Mouse (Mus musculus) lung, postnatal 14 days (tissue): ENCODE measurements around the gene Pacrg.

ENCODE experiments used
- DNase-seq: peaks from one replicate; pipeline ENCODE4 v3.0.0; 2021

The Pacrg gene

GRCm38 (mm10) chr17:10619881-10620280, 220.2 kb downstream of the Pacrg start:
- DNase-seq = no peak

GRCm38 (mm10) chr17:10617656-10618055, 222.5 kb downstream of the Pacrg start:
- DNase-seq = no peak

DNA sequence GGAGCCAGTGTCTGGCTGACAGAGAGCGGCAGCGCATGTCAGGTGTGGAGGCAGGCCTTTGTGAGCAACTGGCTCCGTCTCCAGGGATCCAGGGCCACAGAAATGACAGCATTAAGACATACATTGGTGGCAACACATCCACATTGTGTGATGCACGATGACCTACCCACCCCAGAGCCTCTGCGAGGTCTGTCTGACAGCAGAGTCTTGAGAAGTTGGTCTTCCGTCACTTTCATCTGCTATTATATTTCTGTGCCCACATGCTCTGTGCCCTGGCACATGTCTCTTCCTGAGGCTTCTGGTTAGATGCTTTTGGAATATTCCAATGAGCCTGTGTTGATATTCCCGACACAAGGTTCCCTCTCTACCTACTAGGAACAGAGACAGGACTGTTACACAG, 224.5 kb downstream of the Pacrg start:
- DNase-seq = no peak

DNA sequence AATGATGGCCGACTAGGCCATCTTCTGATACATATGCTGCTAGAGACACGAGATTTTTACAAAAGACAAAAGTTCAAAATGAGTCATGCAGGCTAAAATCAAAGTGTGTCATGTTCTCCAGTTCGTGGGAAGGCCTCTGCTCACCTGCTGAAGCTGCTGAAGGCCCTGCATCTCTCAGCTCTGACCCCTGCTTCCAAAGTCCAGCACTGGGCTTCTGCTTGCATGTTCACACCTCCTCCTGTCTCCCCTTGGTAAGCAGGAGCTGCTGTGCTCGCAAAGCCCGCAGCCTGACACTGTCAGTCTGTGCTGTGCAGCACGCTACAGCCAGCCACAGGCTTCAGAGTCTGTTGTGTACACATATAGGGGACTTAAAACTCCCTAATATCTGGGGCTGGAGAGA, 225.4 kb downstream of the Pacrg start:
- DNase-seq = no peak

- DNase-seq = no peak
These were observed 228.5 kb downstream of the Pacrg start for GRCm38 (mm10) chr17:10611626-10612025.

GRCm38 (mm10) chr17:10608146-10608545, 232.0 kb downstream of the Pacrg start:
- DNase-seq = no peak

GRCm38 (mm10) chr17:10606090-10606489, 234.0 kb downstream of the Pacrg start:
- DNase-seq = no peak

DNA sequence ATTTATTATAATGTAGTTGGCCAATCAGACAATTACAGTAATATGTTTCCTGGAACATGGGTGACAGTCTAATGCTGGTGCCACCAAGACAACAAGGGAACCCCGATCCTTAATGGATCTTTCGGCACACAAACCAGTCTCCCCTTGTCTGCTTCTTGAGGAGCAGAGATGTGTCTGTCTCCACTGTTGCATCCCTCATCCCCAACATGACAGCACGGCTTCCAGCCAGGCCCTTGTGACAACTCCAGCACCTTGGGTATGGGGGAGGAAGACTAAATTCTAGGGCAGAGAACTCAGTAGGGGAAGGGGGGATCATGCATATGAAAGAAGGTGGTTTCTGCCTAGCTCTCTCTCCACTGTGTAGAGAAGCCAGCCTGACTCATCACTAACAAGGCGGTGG, 242.4 kb downstream of the Pacrg start:
- no peak for DNase-seq

DNA sequence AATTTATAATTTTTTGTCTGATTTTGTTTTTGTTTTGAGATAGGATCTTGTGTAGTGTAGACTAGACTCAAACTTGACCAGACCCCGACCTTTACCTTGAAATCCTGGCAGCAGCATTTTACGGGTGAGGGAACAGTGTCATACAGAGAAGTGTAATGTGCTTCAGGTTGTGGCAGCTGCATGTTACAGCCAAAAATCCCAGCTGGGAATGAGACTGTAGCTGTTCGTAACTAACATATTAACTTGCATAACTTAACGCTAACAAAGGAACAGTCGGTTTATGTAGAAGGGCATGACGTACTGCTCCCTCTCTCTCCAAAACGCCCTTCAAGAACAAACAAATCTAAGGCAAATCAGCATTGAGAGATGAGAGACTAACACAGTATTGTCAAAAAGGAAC, 250.5 kb downstream of the Pacrg start:
- no peak for DNase-seq

GRCm38 (mm10) chr17:10588922-10589400, 251.2 kb downstream of the Pacrg start:
- no peak for DNase-seq

- no peak for DNase-seq
These were observed 256.8 kb downstream of the Pacrg start for GRCm38 (mm10) chr17:10583301-10583700.

DNA sequence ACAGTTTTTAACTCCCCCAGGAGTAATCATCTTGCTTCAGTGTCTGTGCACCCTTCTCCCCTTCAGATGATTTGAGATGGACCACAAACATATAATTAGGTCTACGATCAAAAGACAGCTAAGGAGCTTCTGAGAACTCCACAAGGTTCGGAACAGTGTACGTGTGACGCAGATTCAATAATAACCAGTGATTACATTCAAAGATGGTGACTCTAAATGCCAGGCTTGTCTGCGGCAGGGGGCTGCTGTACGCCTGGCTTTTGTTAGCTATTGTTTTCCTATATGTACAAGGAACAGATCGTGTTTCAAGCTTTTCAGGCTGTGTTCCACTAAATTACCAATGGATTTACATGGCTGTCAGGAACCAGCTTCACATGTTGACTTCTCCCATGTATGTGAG, 264.8 kb downstream of the Pacrg start:
- no peak for DNase-seq

DNA sequence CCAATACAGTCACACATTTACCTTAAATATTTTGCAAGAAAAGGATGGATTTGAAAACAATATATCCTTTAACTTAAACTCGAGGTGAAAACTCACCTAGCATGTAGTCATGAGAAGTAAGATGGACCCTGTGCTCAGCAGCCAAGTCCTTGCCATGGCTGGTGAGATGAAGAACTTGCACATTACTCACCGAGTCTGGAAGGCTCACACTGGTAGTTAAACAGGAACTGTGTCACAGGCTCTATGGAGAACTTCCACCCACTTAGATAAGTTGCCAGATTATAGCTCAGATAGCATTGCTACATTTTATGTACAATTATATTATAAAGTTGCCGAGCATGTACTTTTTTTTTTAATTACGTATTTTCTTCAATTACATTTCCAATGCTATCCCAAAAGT, 267.7 kb downstream of the Pacrg start:
- no peak for DNase-seq

DNA sequence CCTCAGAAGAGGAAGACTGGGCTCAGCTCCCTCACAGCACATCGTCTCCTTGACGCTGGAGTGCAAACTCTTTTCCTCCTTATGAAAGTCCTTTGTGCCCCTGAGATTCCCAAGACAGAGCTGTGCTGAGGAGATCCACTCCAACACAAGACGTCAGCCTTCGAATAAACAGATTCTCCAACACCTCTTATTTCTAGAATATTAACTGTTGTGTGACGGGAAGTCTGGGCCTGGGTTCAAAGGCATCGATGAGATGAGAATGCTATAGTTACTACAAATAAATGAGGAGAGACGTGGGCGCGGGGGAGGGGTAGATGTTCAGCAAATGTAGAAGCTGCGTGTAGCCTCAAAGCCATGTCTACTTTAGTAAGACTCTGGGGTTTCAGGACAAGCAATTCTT, 270.8 kb downstream of the Pacrg start:
- DNase-seq = peak; percentile 15

DNA sequence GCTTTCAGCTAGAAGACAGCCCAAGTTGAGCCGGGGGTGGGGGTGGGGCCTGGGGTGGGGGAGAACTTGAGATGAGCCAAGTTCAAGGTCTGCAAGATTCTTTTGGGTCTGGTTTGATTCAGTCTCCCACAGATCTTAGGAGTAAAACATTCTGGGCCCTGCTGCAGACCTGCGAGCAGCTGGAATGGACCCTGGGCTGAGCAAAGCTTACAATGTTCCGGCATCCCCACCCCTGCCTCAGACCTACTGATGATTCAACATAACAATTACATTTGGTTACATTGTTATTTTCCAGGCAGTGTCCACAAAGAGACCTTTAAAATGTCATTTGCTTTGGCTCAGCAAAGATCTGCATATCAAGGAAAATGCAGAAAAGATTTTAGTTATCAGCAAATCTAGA, 272.7 kb downstream of the Pacrg start:
- no peak for DNase-seq

DNA sequence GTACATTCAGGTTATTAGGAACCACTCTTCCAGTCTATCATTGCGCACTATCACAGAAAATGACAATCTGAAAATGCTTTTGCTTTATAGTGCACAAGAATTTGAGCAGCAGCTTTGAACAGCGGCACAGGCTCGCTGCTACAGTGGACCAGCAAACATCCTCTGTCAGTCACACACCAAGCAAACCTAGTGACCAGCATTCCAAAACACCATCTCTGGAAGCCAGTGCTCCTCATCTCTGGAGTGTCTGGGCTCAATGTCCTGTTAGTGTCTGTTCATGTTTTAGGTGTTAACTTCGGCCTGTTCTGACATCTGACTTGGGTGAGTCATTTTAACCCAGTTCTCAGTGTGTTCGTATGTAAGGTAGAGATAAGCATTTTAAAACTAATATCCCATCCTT, 275.9 kb downstream of the Pacrg start:
- DNase-seq = no peak

GRCm38 (mm10) chr17:10562871-10563270, 277.2 kb downstream of the Pacrg start:
- no peak for DNase-seq

GRCm38 (mm10) chr17:10560053-10560452, 280.1 kb downstream of the Pacrg start:
- DNase-seq = no peak

DNA sequence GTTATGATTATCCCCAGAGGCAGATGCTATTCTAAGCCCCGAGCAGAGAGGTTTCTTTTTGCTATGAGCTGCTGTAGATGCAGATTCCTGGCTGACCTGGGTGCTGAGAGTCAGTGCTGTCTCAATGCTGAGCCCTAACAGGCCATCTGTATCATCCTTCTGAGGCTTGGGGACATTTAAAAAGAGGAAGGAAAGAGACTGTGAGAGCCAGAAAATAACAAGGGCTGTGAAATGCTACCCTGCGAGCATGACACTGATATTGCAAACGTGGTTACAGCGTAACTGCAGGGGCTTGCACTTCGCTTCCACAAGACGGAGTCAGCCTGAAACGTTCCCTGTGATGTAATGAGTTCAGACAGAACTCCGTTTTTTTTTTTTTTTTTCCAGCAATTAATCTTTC, 281.4 kb downstream of the Pacrg start:
- no peak for DNase-seq

DNA sequence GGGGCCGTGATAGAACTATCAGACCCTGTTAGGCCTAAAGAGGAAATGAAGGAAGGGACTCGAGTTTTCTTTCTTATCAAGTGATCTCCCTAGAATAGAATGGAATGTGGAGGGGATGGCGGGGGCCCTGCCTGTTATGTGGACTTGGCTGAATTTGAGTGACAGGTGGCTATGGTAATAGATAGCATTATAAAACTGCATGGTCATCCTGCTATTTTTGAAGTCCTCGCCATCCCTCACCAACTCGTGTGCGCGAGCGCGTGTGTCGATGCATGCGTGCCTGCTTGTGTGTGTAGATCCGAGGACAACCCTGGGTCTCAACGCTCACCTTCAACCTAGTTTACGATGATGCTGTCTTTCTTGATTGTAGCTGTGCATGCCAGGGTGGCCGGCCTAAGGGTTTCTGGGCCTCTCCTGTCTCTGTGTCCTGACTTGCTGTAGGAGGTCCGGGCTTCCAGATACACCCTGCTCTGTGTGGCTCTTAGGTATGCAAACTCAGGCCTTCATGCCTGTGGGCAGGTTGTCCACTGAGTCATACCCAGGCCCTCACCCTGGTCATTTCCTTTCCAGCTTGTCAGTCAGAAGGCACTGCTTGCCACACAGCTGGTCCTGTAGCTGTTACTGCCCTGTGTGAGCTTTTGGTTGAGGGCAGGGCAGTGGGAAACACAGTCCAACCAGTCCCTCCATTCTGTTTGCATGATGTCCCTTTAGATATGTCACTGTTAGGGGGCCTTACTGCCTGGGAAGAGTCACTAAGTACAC, 287.6 kb downstream of the Pacrg start:
- no peak for DNase-seq

DNA sequence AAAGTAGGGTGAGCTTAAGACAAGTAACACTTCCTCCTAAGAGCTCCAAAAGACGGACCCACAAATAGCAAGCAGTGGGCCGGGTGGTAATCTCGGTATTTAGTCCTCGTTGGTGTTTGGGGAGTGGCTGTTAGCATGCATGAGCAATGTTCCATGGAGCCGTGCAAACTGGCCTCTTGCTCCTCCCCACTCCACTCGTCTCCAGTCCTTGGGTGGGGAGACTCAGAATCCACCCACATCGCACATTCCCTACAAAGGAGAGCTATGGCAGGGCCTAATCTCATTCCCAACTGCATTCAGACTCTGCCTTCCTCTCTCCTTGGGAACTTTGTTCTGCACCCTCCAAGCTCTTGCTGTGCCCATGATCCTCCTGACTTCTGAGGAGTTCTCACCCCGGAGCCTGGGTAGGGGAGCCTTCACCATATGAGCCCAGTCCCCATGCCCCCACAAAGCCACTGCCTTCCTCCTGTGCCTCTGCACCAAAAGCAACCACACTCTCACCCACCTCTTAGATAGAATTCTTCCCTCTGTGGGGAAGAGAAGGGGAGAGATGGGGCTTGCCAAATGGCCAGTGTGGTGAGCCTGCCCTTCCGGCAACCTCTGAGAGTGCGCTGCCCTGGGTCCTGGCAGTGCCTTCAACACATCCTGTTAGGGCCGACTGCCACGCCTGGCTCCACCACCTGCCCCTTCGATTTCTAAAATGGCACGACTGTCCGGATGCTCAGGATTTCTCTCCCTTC, 289.2 kb downstream of the Pacrg start:
- no peak for DNase-seq

GRCm38 (mm10) chr17:10549825-10550224, 290.3 kb downstream of the Pacrg start:
- DNase-seq = no peak

DNA sequence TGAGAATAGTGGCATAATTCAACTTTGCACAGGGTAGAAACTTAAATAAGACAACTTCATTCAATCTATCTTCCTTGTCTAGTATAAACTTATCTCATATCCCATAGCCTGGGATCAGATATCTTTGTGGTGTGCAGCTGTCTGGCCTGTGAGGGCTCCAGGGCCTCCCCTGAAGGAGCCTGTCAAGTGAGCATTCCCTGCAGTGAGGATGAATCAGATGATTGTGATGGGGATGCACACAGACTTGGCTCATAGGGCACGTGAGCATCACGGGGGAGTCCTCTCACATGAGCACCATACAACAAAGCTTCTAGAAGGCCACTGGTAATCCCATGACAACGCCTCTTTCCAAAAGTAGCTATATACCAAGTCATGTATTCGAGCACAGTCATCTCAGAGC, 291.1 kb downstream of the Pacrg start:
- DNase-seq = no peak

DNA sequence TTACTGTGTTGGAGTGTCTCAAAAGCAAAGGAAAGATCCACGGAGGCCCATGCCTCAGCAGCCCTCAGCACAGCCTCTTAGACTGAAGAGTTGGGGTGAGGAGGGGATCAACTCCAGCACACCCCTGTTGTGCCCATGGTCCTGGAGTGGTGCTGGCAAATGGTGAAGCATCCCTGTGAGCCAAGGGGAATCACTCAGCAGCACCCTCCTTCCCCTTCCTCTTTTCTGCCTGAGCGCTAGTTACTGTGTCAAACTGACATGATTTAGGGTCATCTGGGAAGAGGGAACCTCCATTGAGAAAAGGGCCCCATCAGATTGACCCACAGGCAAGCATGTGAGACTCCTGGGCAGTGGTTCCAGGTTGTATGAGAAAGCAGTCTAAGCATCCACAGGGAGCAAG, 299.3 kb downstream of the Pacrg start:
- no peak for DNase-seq

- no peak for DNase-seq
These were observed 305.9 kb downstream of the Pacrg start for GRCm38 (mm10) chr17:10534206-10534605.
